Mouse (Mus musculus) spleen, adult 2 months (tissue): ENCODE data around the gene Atp6v0d1.

Experiments used
- CTCF ChIP-seq: fragments of 200-500 bp; IDR thresholded peaks from 2 replicates; pipeline ENCODE4 v1.5.1; 2011; ENCODE audit warnings: mild to moderate bottlenecking, inconsistent platforms; ENCODE audit not compliant: insufficient read depth, insufficient read length, insufficient replicate concordance; ENCODE audit errors: extremely low read depth
- POLR2A ChIP-seq: fragments of 200-500 bp; IDR thresholded peaks from 2 replicates; pipeline ENCODE4 v1.6.1; 2011; ENCODE audit warnings: low read depth, low read length, inconsistent platforms

DNA sequence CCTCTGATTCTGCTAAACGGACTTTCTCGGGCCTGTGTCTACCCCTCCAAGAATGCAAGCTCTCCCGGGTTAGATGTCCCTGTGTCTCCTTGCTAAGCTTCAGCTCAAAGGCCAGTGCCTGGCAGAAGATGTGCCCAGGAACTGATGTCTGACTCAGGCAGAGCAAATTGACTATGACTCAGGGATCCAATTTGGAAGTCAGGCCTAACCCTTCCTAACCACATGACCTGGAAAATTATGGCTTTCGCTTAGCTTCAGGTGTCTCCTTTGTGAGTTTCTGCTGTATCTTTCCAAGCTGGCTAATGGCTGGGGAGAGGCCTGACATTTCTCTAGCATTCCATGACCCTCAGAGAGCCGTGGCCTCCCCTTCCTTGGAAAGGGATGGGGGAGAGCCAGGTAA is 35.5 kb upstream of the Atp6v0d1 start:
- TF ChIP-seq CTCF (no peak), POLR2A (no peak)
